Mouse (Mus musculus): Measurements from ENCODE around the gene Ppp1r9b.

GRCm38 (mm10) chr11:94972887-94973286 lies 17.9 kb upstream of the Ppp1r9b start:
- no peak for TF ChIP-seq CTCF (IDR thresholded peaks at IDR 0.05; ENCODE audit: extremely low read depth, insufficient read length, insufficient replicate concordance, low read depth, low read length)
- no peak for TF ChIP-seq POLR2A (IDR thresholded peaks at IDR 0.05; ENCODE audit: low read depth, low read length)
